Mouse (Mus musculus): Measurements from ENCODE around the gene Slc41a3. TPM values are rescaled to one million over a fixed set of nuclear protein-coding genes. Genes with fewer than 3 reads are reported as not detected.
"Not testable (repeated sequence)": the region's sequence is repeated elsewhere in the genome, so short reads cannot be mapped to it uniquely, and the experiment has no call there.

The Slc41a3 gene
- total RNA-seq, 2 experiments from 2014 or later = 4.4 to 6.0 TPM

- DNase-seq (ENCODE audit: low spot score in 2 of 2) = no peak
- intact Hi-C loops (cut with DNase I) = no loop called here
Measured at GRCm38 (mm10) chr6:90620791-90621583, 16.5 kb downstream of the Slc41a3 start.

GRCm38 (mm10) chr6:90621584-90621890 is 17.0 kb downstream of the Slc41a3 start:
- DNase-seq (ENCODE audit: low spot score in 2 of 2) = no peak
- intact Hi-C loops (cut with DNase I) = no loop called here

GRCm38 (mm10) chr6:90622758-90623455 is 18.4 kb downstream of the Slc41a3 start:
- intact Hi-C loops (cut with DNase I) = no loop called here
- no peak for DNase-seq (ENCODE audit: low spot score in 2 of 2)

- intact Hi-C loops (cut with DNase I) = no loop called here
- DNase-seq (ENCODE audit: low spot score in 2 of 2) = no peak
Measured at GRCm38 (mm10) chr6:90623456-90623836, 18.9 kb downstream of the Slc41a3 start.

- no peak for DNase-seq (ENCODE audit: low spot score in 2 of 2)
- intact Hi-C loops (cut with DNase I) = no loop called here
Measured at GRCm38 (mm10) chr6:90624184-90624583, 19.7 kb downstream of the Slc41a3 start.

- intact Hi-C loops (cut with DNase I) = no loop called here
Measured at GRCm38 (mm10) chr6:90624733-90625132, 20.2 kb downstream of the Slc41a3 start.

GRCm38 (mm10) chr6:90625207-90625994 is 20.9 kb downstream of the Slc41a3 start:
- no peak for DNase-seq (ENCODE audit: low spot score in 2 of 2)
- intact Hi-C loops (cut with DNase I) = no loop called here

More at GRCm38 (mm10) chr6:90624733-90625132, 20.2 kb downstream of the Slc41a3 start:
- DNase-seq (ENCODE audit: low spot score in 2 of 2) = no peak

- intact Hi-C loops (cut with DNase I) = no loop called here
- no peak for DNase-seq (ENCODE audit: low spot score in 2 of 2)
Measured at GRCm38 (mm10) chr6:90627556-90627955, 23.0 kb downstream of the Slc41a3 start.

- intact Hi-C loops (cut with DNase I) = no loop called here
- no peak for DNase-seq (ENCODE audit: low spot score in 2 of 2)
Measured at GRCm38 (mm10) chr6:90629506-90629905, 25.0 kb downstream of the Slc41a3 start.

GRCm38 (mm10) chr6:90630427-90630826 is 25.9 kb downstream of the Slc41a3 start:
- intact Hi-C loops (cut with DNase I) = no loop called here
- no peak for DNase-seq (ENCODE audit: low spot score in 2 of 2)

GRCm38 (mm10) chr6:90632526-90632925 is 28.0 kb downstream of the Slc41a3 start:
- DNase-seq (ENCODE audit: low spot score in 2 of 2); intact Hi-C loops (cut with DNase I): not testable (repeated sequence)

GRCm38 (mm10) chr6:90635081-90635480 is 30.6 kb downstream of the Slc41a3 start:
- intact Hi-C loops (cut with DNase I) = no loop called here
- no peak for DNase-seq (ENCODE audit: low spot score in 2 of 2)

- DNase-seq (ENCODE audit: low spot score in 2 of 2) = no peak
- intact Hi-C loops (cut with DNase I) = no loop called here
Measured at GRCm38 (mm10) chr6:90635611-90636010, 31.1 kb downstream of the Slc41a3 start.

GRCm38 (mm10) chr6:90643057-90643456 is 38.5 kb downstream of the Slc41a3 start:
- no peak for DNase-seq (ENCODE audit: low spot score in 2 of 2)
- intact Hi-C loops (cut with DNase I) = no loop called here

- DNase-seq (ENCODE audit: low spot score in 2 of 2) = no peak
- intact Hi-C loops (cut with DNase I) = no loop called here
Measured at GRCm38 (mm10) chr6:90644965-90645364, 40.4 kb downstream of the Slc41a3 start.

GRCm38 (mm10) chr6:90648391-90648790 is 43.9 kb downstream of the Slc41a3 start:
- intact Hi-C loops (cut with DNase I) = no loop called here
- no peak for DNase-seq (ENCODE audit: low spot score in 2 of 2)

GRCm38 (mm10) chr6:90649279-90649678 is 44.8 kb downstream of the Slc41a3 start:
- intact Hi-C loops (cut with DNase I) = no loop called here
- no peak for DNase-seq (ENCODE audit: low spot score in 2 of 2)

- no peak for DNase-seq (ENCODE audit: low spot score in 2 of 2)
Measured at GRCm38 (mm10) chr6:90650634-90651033, 46.1 kb downstream of the Slc41a3 start.

GRCm38 (mm10) chr6:90653736-90654135 is 49.2 kb downstream of the Slc41a3 start:
- no peak for DNase-seq (ENCODE audit: low spot score in 2 of 2)
- intact Hi-C loops (cut with DNase I) = loop anchor here (2.0 kb wide), 1 partner anchor 75 kb away; no protein-coding TSS in a partner anchor

More at GRCm38 (mm10) chr6:90650634-90651033, 46.1 kb downstream of the Slc41a3 start:
- intact Hi-C loops (cut with DNase I) = no loop called here

- intact Hi-C loops (cut with DNase I); DNase-seq (ENCODE audit: low spot score in 2 of 2): not testable (repeated sequence)
Measured at GRCm38 (mm10) chr6:90656344-90656850, 51.9 kb downstream of the Slc41a3 start.
